Mouse (Mus musculus) lung, postnatal 14 days (tissue): ENCODE results near the gene Tmem132d.
"Not testable (repeated sequence)": the region's sequence is repeated elsewhere in the genome, so short reads cannot be mapped to it uniquely, and the experiment has no call there.

Experiments used
- DNase-seq: peaks from one replicate; pipeline ENCODE4 v3.0.0; 2021

Gene Tmem132d

GRCm38 (mm10) chr5:128041781-128042180, 391.1 kb downstream of the Tmem132d start:
- no peak for DNase-seq

GRCm38 (mm10) chr5:128040036-128040435, 392.8 kb downstream of the Tmem132d start:
- DNase-seq = no peak

- no peak for DNase-seq
Measured at GRCm38 (mm10) chr5:128027076-128027475, 405.8 kb downstream of the Tmem132d start.

GRCm38 (mm10) chr5:128004666-128005065, 428.2 kb downstream of the Tmem132d start:
- no peak for DNase-seq

- no peak for DNase-seq
Measured at GRCm38 (mm10) chr5:127996526-127997245, 436.2 kb downstream of the Tmem132d start.

- DNase-seq = no peak
Measured at GRCm38 (mm10) chr5:127993460-127993859, 439.4 kb downstream of the Tmem132d start.

- DNase-seq = no peak
Measured at GRCm38 (mm10) chr5:127990826-127991225, 442.1 kb downstream of the Tmem132d start.

GRCm38 (mm10) chr5:127980003-127980358, 452.9 kb downstream of the Tmem132d start:
- not testable (repeated sequence) for DNase-seq

- DNase-seq = no peak
Measured at GRCm38 (mm10) chr5:127979329-127980002, 453.4 kb downstream of the Tmem132d start.

- no peak for DNase-seq
Measured at GRCm38 (mm10) chr5:127976661-127977060, 456.2 kb downstream of the Tmem132d start.

- no peak for DNase-seq
Measured at GRCm38 (mm10) chr5:127965700-127966099, 467.2 kb downstream of the Tmem132d start.

- no peak for DNase-seq
Measured at GRCm38 (mm10) chr5:127962656-127963055, 470.2 kb downstream of the Tmem132d start.

GRCm38 (mm10) chr5:127956511-127957097, 476.3 kb downstream of the Tmem132d start:
- DNase-seq = peak; percentile 22

GRCm38 (mm10) chr5:127954231-127954790, 478.6 kb downstream of the Tmem132d start:
- peak; percentile 9 for DNase-seq

GRCm38 (mm10) chr5:127952800-127953199, 480.1 kb downstream of the Tmem132d start:
- DNase-seq = no peak

- DNase-seq = no peak
Measured at GRCm38 (mm10) chr5:127950574-127950973, 482.3 kb downstream of the Tmem132d start.

- DNase-seq = peak; percentile 28
Measured at GRCm38 (mm10) chr5:127947275-127947674, 485.6 kb downstream of the Tmem132d start.

GRCm38 (mm10) chr5:127942171-127942570, 490.7 kb downstream of the Tmem132d start:
- DNase-seq = not testable (repeated sequence)

- no peak for DNase-seq
Measured at GRCm38 (mm10) chr5:127937914-127938313, 495.0 kb downstream of the Tmem132d start.

- DNase-seq = no peak
Measured at GRCm38 (mm10) chr5:127929687-127930086, 503.2 kb downstream of the Tmem132d start.

- DNase-seq = peak; percentile 17
Measured at GRCm38 (mm10) chr5:127926686-127927085, 506.2 kb downstream of the Tmem132d start.

- DNase-seq = no peak
Measured at GRCm38 (mm10) chr5:127924106-127924505, 508.8 kb downstream of the Tmem132d start.

GRCm38 (mm10) chr5:127919171-127919570, 513.7 kb downstream of the Tmem132d start:
- no peak for DNase-seq

GRCm38 (mm10) chr5:127918376-127918775, 514.5 kb downstream of the Tmem132d start:
- DNase-seq = no peak
